Mouse (Mus musculus): Measurements from ENCODE around the gene Gnptab.

DNA sequence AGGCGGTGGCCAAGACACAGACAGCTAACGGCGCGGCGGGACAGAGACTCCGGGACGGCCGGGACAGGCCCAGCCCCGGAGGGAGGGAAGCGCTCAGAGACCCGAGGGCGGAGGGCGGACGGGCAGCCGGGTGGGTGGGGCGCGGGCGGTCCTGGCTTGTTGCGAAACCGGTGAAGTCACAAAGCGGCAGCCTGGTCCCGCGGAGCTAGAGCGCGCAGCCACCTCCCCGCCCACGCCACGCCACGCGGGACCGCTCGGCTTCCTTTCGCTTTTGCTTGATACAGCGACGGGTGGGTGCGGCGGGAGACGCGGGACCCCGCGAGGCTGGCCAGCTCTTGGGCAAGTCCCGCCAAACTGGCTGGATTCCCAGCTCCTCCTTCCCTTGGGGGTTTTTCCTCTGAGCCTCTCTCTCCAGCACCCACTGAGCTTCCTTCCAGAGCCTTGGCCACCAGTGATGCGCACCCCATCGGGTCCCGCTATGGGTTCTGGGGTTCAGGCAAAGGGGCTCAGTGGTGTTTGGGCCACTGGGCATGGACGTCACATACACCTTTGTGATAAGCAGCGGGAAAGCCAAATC, 21.9 kb upstream of the Gnptab start:
- TF ChIP-seq CTCF (conservative IDR thresholded peaks at IDR 0.05; ENCODE audit: insufficient read depth, insufficient read length, low read depth, low read length) (no peak), POLR2A (IDR thresholded peaks at IDR 0.05; ENCODE audit: low read depth, low read length) (no peak)
